Mouse (Mus musculus) liver, embryonic 14.5 days (tissue): ENCODE data around the gene Prss30.

Source experiments
- CTCF ChIP-seq: IDR thresholded peaks from 2 replicates; pipeline ENCODE4 v1.5.1; 2016; ENCODE audit warnings: antibody characterized with exemption, low read depth, control low read depth
- EP300 ChIP-seq: IDR thresholded peaks from 2 replicates; pipeline ENCODE4 v1.6.1; 2016; ENCODE audit warnings: antibody characterized with exemption, low read depth

DNA sequence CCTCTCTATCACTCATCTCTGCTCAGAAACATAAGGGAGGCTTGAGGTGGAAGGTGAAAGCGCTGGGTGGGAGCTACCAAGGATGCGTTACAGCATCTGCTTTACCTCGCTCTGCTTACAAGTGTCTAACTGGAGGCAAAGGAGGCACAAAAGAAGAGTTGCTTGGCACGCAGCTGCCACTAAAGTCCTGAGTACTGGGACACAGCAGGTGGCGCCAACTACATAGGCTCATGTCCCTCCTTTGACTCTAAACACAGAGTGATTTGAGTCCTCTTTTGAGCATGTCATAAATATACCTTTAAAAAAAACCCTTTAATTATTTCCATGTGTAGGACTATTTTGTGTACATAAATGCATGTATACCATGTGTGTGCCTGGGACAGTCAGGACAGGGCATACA is 29.3 kb upstream of the Prss30 start:
- no peak; the same call in 1 of the 2 replicates for TF ChIP-seq CTCF
- TF ChIP-seq EP300, result no peak
